Mouse (Mus musculus) CH12.LX (cell line): ENCODE results near the gene Fabp3. TPM values are rescaled to one million over a fixed set of nuclear protein-coding genes. Genes with fewer than 3 reads are reported as not detected.

ENCODE experiments used
- DNase-seq: peaks from one replicate; pipeline ENCODE4 v3.0.0-alpha.2; 2013; ENCODE audit errors: extremely low read depth
- H3K27ac ChIP-seq: 2 replicates; pipeline ENCODE4 v1.5.1; 2012; ENCODE audit warnings: low read depth, mild to moderate bottlenecking, control low read depth, moderate library complexity; ENCODE audit not compliant: insufficient read depth
- H3K27me3 ChIP-seq: replicated peaks from 2 replicates; pipeline ENCODE3; 2012; ENCODE audit warnings: inconsistent platforms
- H3K36me3 ChIP-seq, 2 experiments: replicated peaks in 1 of 2; 2 replicates each; pipeline versions ENCODE3 to v1.6.1; 2012; ENCODE audit warnings: inconsistent platforms in 1 of 2, low read length in 1 of 2, mild to moderate bottlenecking in 1 of 2, mixed read lengths in 1 of 2, moderate library complexity in 1 of 2; ENCODE audit not compliant: control insufficient read depth in 1 of 2, insufficient read depth in 1 of 2
- H3K4me1 ChIP-seq, 2 experiments: 2 replicates each; pipeline ENCODE4 v1.6.1; 2012; ENCODE audit warnings: inconsistent platforms in 1 of 2, moderate library complexity in 1 of 2; ENCODE audit not compliant: insufficient read depth in 2 of 2, control insufficient read depth in 1 of 2
- H3K4me2 ChIP-seq: 2 replicates; pipeline ENCODE4 v1.6.1; 2012; ENCODE audit warnings: low read depth, mild to moderate bottlenecking, control low read depth; ENCODE audit not compliant: poor library complexity, insufficient read depth, severe bottlenecking
- H3K4me3 ChIP-seq, 3 experiments: fragments of 150-350 bp in 1 of 3; sonication (generic) in 1 of 3; replicated peaks in 1 of 3; 2 replicates each; pipeline versions ENCODE3 to v1.5.1; 2011 to 2012; ENCODE audit warnings: low read depth in 2 of 3, low read length in 2 of 3, mild to moderate bottlenecking in 2 of 3, moderate library complexity in 2 of 3, control low read depth in 1 of 3, improper control_type of control experiment in 1 of 3, inconsistent platforms in 1 of 3, mixed read lengths in 1 of 3; ENCODE audit not compliant: poor library complexity in 1 of 3
- H3K79me2 ChIP-seq: replicated peaks from 2 replicates; pipeline ENCODE4 v1.6.1; 2012; ENCODE audit warnings: mild to moderate bottlenecking, moderate library complexity; ENCODE audit not compliant: control insufficient read depth, poor library complexity, insufficient read depth, severe bottlenecking; ENCODE audit errors: extremely low read depth
- H3K9ac ChIP-seq: 2 replicates; pipeline ENCODE4 v1.6.1; 2012; ENCODE audit warnings: low read depth, mild to moderate bottlenecking, control low read depth, moderate library complexity; ENCODE audit not compliant: insufficient read depth
- H3K9me3 ChIP-seq: replicated peaks from 2 replicates; pipeline ENCODE3; 2012; ENCODE audit warnings: low read length, inconsistent platforms, mixed read lengths
- CHD1 ChIP-seq: IDR thresholded peaks from 2 replicates; pipeline ENCODE4 v1.6.1; 2012; ENCODE audit warnings: low read depth, low read length, improper control_type of control experiment, inconsistent platforms
- CHD2 ChIP-seq: IDR thresholded peaks from 2 replicates; pipeline ENCODE4 v1.6.1; 2011; ENCODE audit warnings: low read length, improper control_type of control experiment
- CTCF ChIP-seq, 2 experiments: IDR thresholded peaks in 1 of 2; conservative IDR thresholded peaks in 1 of 2; 2 replicates each; pipeline ENCODE4 v1.5.1; 2011 to 2012; ENCODE audit warnings: low read depth in 2 of 2, low read length in 2 of 2, improper control_type of control experiment in 1 of 2, inconsistent platforms in 1 of 2, mild to moderate bottlenecking in 1 of 2, moderate library complexity in 1 of 2
- IRF4 ChIP-seq: IDR thresholded peaks from 2 replicates; pipeline ENCODE4 v1.6.1; 2014; ENCODE audit warnings: low read depth, mild to moderate bottlenecking, inconsistent platforms, low read length, improper control_type of control experiment
- JUND ChIP-seq: conservative IDR thresholded peaks from 2 replicates; pipeline ENCODE4 v1.6.1; 2011; ENCODE audit warnings: low read depth, low read length, improper control_type of control experiment
- MXI1 ChIP-seq: IDR thresholded peaks from 2 replicates; pipeline ENCODE4 v1.6.1; 2011; ENCODE audit warnings: mild to moderate bottlenecking, low read depth, low read length, improper control_type of control experiment
- NELFE ChIP-seq: IDR thresholded peaks from 2 replicates; pipeline ENCODE4 v1.6.1; 2011; ENCODE audit warnings: low read depth, low read length, improper control_type of control experiment
- POLR2AphosphoS2 ChIP-seq: IDR thresholded peaks from 2 replicates; pipeline ENCODE4 v1.6.1; 2011; ENCODE audit warnings: low read depth, low read length, improper control_type of control experiment
- RAD21 ChIP-seq: IDR thresholded peaks from 2 replicates; pipeline ENCODE4 v1.6.1; 2011; ENCODE audit warnings: low read depth, mild to moderate bottlenecking, low read length, improper control_type of control experiment, moderate library complexity
- SIN3A ChIP-seq: IDR thresholded peaks from 2 replicates; pipeline ENCODE4 v1.6.1; 2012; ENCODE audit warnings: low read length, improper control_type of control experiment, inconsistent platforms
- SMC3 ChIP-seq: IDR thresholded peaks from 2 replicates; pipeline ENCODE4 v1.6.1; 2011; ENCODE audit warnings: low read depth, low read length, improper control_type of control experiment
- TBP ChIP-seq: conservative IDR thresholded peaks from 2 replicates; pipeline ENCODE4 v1.6.1; 2011; ENCODE audit warnings: low read depth, low read length, improper control_type of control experiment
- ZKSCAN1 ChIP-seq: IDR thresholded peaks from 2 replicates; pipeline ENCODE4 v1.6.1; 2012; ENCODE audit warnings: low read depth, inconsistent platforms, low read length, improper control_type of control experiment, borderline replicate concordance
- ZMIZ1 ChIP-seq: IDR thresholded peaks from 2 replicates; pipeline ENCODE4 v1.6.1; 2012; ENCODE audit warnings: low read depth, mild to moderate bottlenecking, inconsistent platforms, low read length, improper control_type of control experiment
- dilution Hi-C: fragments of 300-500 bp; cut with MboI; formaldehyde crosslinking; loops from 2 replicates; pipeline ENCODE4 v1.14.3; 2020; ENCODE audit warnings: low sequenced_read_pairs; ENCODE audit not compliant: extremely low pct_unique_long_range_greater_than_20kb, extremely low pct_ligation_motif_present
- in situ Hi-C: fragments of 300-500 bp; cut with MboI; formaldehyde crosslinking; loops from 3 replicates; pipeline ENCODE4 v1.14.3; 2019; ENCODE audit warnings: low sequenced_read_pairs, low pct_ligation_motif_present, low pct_unique_long_range_greater_than_20kb, mixed read lengths
- polyA plus RNA-seq: library from polyadenylated mRNA; unstranded; fragments of >175 nt; gene quantifications from 2 replicates; pipeline ENCODE4 v1.2.1, GENCODE M21; 2012; ENCODE audit warnings: low read depth; ENCODE audit not compliant: insufficient read length
- total RNA-seq, 2 experiments: library from RNA; depleted of rRNA; stranded (reverse); fragments of 300-350 nt in 1 of 2; fragments of >200 nt in 1 of 2; gene quantifications; 2 replicates each; pipeline ENCODE4 v1.2.3; 2012 to 2014

Fabp3 gene
- total and polyA plus RNA-seq, 3 experiments = not detected

- TF ChIP-seq SIN3A (no peak), POLR2AphosphoS2 (no peak), CHD2 (no peak), ZMIZ1 (no peak), NELFE (no peak), RAD21 (no peak), TBP (no peak), JUND (no peak)
- H3K9ac ChIP-seq = no peak overlapping the region
- in situ Hi-C loops = no loop called here
- H3K4me2 ChIP-seq = no peak overlapping the region
- no peak for DNase-seq
- no peak overlapping the region for H3K27ac ChIP-seq
- H3K79me2 ChIP-seq = no peaks in the 10 kb centered on the region
- no peak overlapping the region for H3K4me3 ChIP-seq
- no peaks in the 10 kb centered on the region for H3K4me1 ChIP-seq
- peaks cover 44 to 79% of the 10 kb centered on the region in 2 experiments for H3K36me3 ChIP-seq
- no peaks in the 10 kb centered on the region for H3K9me3 ChIP-seq
- no peaks in the 10 kb centered on the region for H3K27me3 ChIP-seq
- dilution Hi-C loops = no loop called here
Measured at GRCm38 (mm10) chr4:130335867-130336266, 27.5 kb downstream of the Fabp3 start.

- no peak overlapping the region for H3K4me3 ChIP-seq
- no peaks in the 10 kb centered on the region for H3K27me3 ChIP-seq
- no peaks in the 10 kb centered on the region for H3K4me1 ChIP-seq
- dilution Hi-C loops = no loop called here
- peak; percentile 57 for DNase-seq
- in situ Hi-C loops = no loop called here
- no peak overlapping the region for H3K9ac ChIP-seq
- no peak overlapping the region for H3K4me2 ChIP-seq
- peaks cover 30 to 75% of the 10 kb centered on the region in 2 experiments for H3K36me3 ChIP-seq
- no peak overlapping the region for H3K27ac ChIP-seq
- TF ChIP-seq CTCF (conservative IDR thresholded peaks at IDR 0.05 in 1 of 2, IDR thresholded peaks at IDR 0.05 in 1 of 2; ENCODE audit: low read depth in 2 of 2, low read length in 2 of 2) = peak; percentile 84 to 87
- TF ChIP-seq CHD1 = no peak
- TF ChIP-seq IRF4 = no peak
- TF ChIP-seq POLR2AphosphoS2 = no peak
- peak; percentile 74 for TF ChIP-seq RAD21
- peak; percentile 75 for TF ChIP-seq SMC3
- TF ChIP-seq, all 38 proteins: peak for 3
- Histone ChIP-seq H3K79me2 (no peaks in the 10 kb centered on the region), H3K9me3 (no peaks in the 10 kb centered on the region)
Measured at GRCm38 (mm10) chr4:130341691-130342090, 33.3 kb downstream of the Fabp3 start.

GRCm38 (mm10) chr4:130349666-130350065, 41.3 kb downstream of the Fabp3 start:
- no peak overlapping the region for H3K4me3 ChIP-seq
- H3K27ac ChIP-seq = no peak overlapping the region
- H3K9ac ChIP-seq = no peak overlapping the region
- H3K27me3 ChIP-seq = no peaks in the 10 kb centered on the region
- TF ChIP-seq SIN3A (no peak), ZKSCAN1 (no peak), MXI1 (no peak), CTCF (conservative IDR thresholded peaks at IDR 0.05 in 1 of 2, IDR thresholded peaks at IDR 0.05 in 1 of 2; ENCODE audit: low read depth in 2 of 2, low read length in 2 of 2) (peak; percentile 30 to 31; a peak in 3 of 4 replicates)
- TF ChIP-seq, all 38 proteins: peak for 1
- no peak for DNase-seq
- H3K36me3 ChIP-seq = peaks cover 58 to 97% of the 10 kb centered on the region in 2 experiments
- peaks cover 0 to 15% of the 10 kb centered on the region in 2 experiments; a peak in 2 of 4 replicates for H3K4me1 ChIP-seq
- H3K4me2 ChIP-seq = no peak overlapping the region
- no peaks in the 10 kb centered on the region for H3K9me3 ChIP-seq
- dilution Hi-C loops = no loop called here
- in situ Hi-C loops = no loop called here
- no peaks in the 10 kb centered on the region; the same call in 1 of the 2 replicates for H3K79me2 ChIP-seq
